Mouse (Mus musculus) CH12.LX (cell line): ENCODE results near the gene Map2. TPM values are rescaled to one million over a fixed set of nuclear protein-coding genes. Genes with fewer than 3 reads are reported as not detected.

Experiments used
- DNase-seq: peaks from one replicate; pipeline ENCODE4 v3.0.0-alpha.2; 2013; ENCODE audit errors: extremely low read depth
- H3K27ac ChIP-seq: 2 replicates; pipeline ENCODE4 v1.5.1; 2012; ENCODE audit warnings: low read depth, mild to moderate bottlenecking, control low read depth, moderate library complexity; ENCODE audit not compliant: insufficient read depth
- H3K27me3 ChIP-seq: replicated peaks from 2 replicates; pipeline ENCODE3; 2012; ENCODE audit warnings: inconsistent platforms
- H3K36me3 ChIP-seq, 2 experiments: replicated peaks in 1 of 2; 2 replicates each; pipeline versions ENCODE3 to v1.6.1; 2012; ENCODE audit warnings: inconsistent platforms in 1 of 2, low read length in 1 of 2, mild to moderate bottlenecking in 1 of 2, mixed read lengths in 1 of 2, moderate library complexity in 1 of 2; ENCODE audit not compliant: control insufficient read depth in 1 of 2, insufficient read depth in 1 of 2
- H3K4me1 ChIP-seq, 2 experiments: 2 replicates each; pipeline ENCODE4 v1.6.1; 2012; ENCODE audit warnings: inconsistent platforms in 1 of 2, moderate library complexity in 1 of 2; ENCODE audit not compliant: insufficient read depth in 2 of 2, control insufficient read depth in 1 of 2
- H3K4me2 ChIP-seq: 2 replicates; pipeline ENCODE4 v1.6.1; 2012; ENCODE audit warnings: low read depth, mild to moderate bottlenecking, control low read depth; ENCODE audit not compliant: poor library complexity, insufficient read depth, severe bottlenecking
- H3K4me3 ChIP-seq, 3 experiments: fragments of 150-350 bp in 1 of 3; sonication (generic) in 1 of 3; replicated peaks in 1 of 3; 2 replicates each; pipeline versions ENCODE3 to v1.5.1; 2011 to 2012; ENCODE audit warnings: low read depth in 2 of 3, low read length in 2 of 3, mild to moderate bottlenecking in 2 of 3, moderate library complexity in 2 of 3, control low read depth in 1 of 3, improper control_type of control experiment in 1 of 3, inconsistent platforms in 1 of 3, mixed read lengths in 1 of 3; ENCODE audit not compliant: poor library complexity in 1 of 3
- H3K79me2 ChIP-seq: replicated peaks from 2 replicates; pipeline ENCODE4 v1.6.1; 2012; ENCODE audit warnings: mild to moderate bottlenecking, moderate library complexity; ENCODE audit not compliant: control insufficient read depth, poor library complexity, insufficient read depth, severe bottlenecking; ENCODE audit errors: extremely low read depth
- H3K9ac ChIP-seq: 2 replicates; pipeline ENCODE4 v1.6.1; 2012; ENCODE audit warnings: low read depth, mild to moderate bottlenecking, control low read depth, moderate library complexity; ENCODE audit not compliant: insufficient read depth
- H3K9me3 ChIP-seq: replicated peaks from 2 replicates; pipeline ENCODE3; 2012; ENCODE audit warnings: low read length, inconsistent platforms, mixed read lengths
- BHLHE40 ChIP-seq: IDR thresholded peaks from 2 replicates; pipeline ENCODE4 v1.6.1; 2011; ENCODE audit warnings: mild to moderate bottlenecking, low read depth, low read length, improper control_type of control experiment
- CHD1 ChIP-seq: IDR thresholded peaks from 2 replicates; pipeline ENCODE4 v1.6.1; 2012; ENCODE audit warnings: low read depth, low read length, improper control_type of control experiment, inconsistent platforms
- CTCF ChIP-seq, 2 experiments: IDR thresholded peaks in 1 of 2; conservative IDR thresholded peaks in 1 of 2; 2 replicates each; pipeline ENCODE4 v1.5.1; 2011 to 2012; ENCODE audit warnings: low read depth in 2 of 2, low read length in 2 of 2, improper control_type of control experiment in 1 of 2, inconsistent platforms in 1 of 2, mild to moderate bottlenecking in 1 of 2, moderate library complexity in 1 of 2
- E2F4 ChIP-seq: IDR thresholded peaks from 2 replicates; pipeline ENCODE4 v1.6.1; 2011; ENCODE audit warnings: low read depth, low read length, improper control_type of control experiment; ENCODE audit not compliant: insufficient replicate concordance
- GABPA ChIP-seq: IDR thresholded peaks from 2 replicates; pipeline ENCODE4 v1.6.1; 2012; ENCODE audit warnings: low read depth, low read length, improper control_type of control experiment, inconsistent platforms; ENCODE audit not compliant: insufficient replicate concordance
- HCFC1 ChIP-seq: IDR thresholded peaks from 2 replicates; pipeline ENCODE4 v1.6.1; 2012; ENCODE audit warnings: low read depth, mild to moderate bottlenecking, inconsistent platforms, low read length, improper control_type of control experiment
- JUN ChIP-seq: IDR thresholded peaks from 2 replicates; pipeline ENCODE4 v1.6.1; 2011; ENCODE audit warnings: low read depth, mild to moderate bottlenecking, low read length, improper control_type of control experiment, moderate library complexity; ENCODE audit not compliant: insufficient read depth
- JUND ChIP-seq: conservative IDR thresholded peaks from 2 replicates; pipeline ENCODE4 v1.6.1; 2011; ENCODE audit warnings: low read depth, low read length, improper control_type of control experiment
- MAFK ChIP-seq: IDR thresholded peaks from 2 replicates; pipeline ENCODE4 v1.6.1; 2011; ENCODE audit warnings: low read length, improper control_type of control experiment; ENCODE audit not compliant: insufficient replicate concordance
- NRF1 ChIP-seq: IDR thresholded peaks from 2 replicates; pipeline ENCODE4 v1.6.1; 2014; ENCODE audit warnings: low read depth, mild to moderate bottlenecking, inconsistent platforms, low read length, improper control_type of control experiment, moderate library complexity
- RCOR1 ChIP-seq: conservative IDR thresholded peaks from 2 replicates; pipeline ENCODE4 v1.6.1; 2012; ENCODE audit warnings: low read depth, mild to moderate bottlenecking, inconsistent platforms, low read length, improper control_type of control experiment
- SMC3 ChIP-seq: IDR thresholded peaks from 2 replicates; pipeline ENCODE4 v1.6.1; 2011; ENCODE audit warnings: low read depth, low read length, improper control_type of control experiment
- USF2 ChIP-seq: conservative IDR thresholded peaks from 2 replicates; pipeline ENCODE4 v1.6.1; 2011; ENCODE audit warnings: low read depth, low read length, improper control_type of control experiment
- ZC3H11A ChIP-seq: IDR thresholded peaks from 2 replicates; pipeline ENCODE4 v1.6.1; 2012; ENCODE audit warnings: low read depth, mild to moderate bottlenecking, inconsistent platforms, low read length, improper control_type of control experiment
- ZMIZ1 ChIP-seq: IDR thresholded peaks from 2 replicates; pipeline ENCODE4 v1.6.1; 2012; ENCODE audit warnings: low read depth, mild to moderate bottlenecking, inconsistent platforms, low read length, improper control_type of control experiment
- dilution Hi-C: fragments of 300-500 bp; cut with MboI; formaldehyde crosslinking; loops from 2 replicates; pipeline ENCODE4 v1.14.3; 2020; ENCODE audit warnings: low sequenced_read_pairs; ENCODE audit not compliant: extremely low pct_unique_long_range_greater_than_20kb, extremely low pct_ligation_motif_present
- in situ Hi-C: fragments of 300-500 bp; cut with MboI; formaldehyde crosslinking; loops from 3 replicates; pipeline ENCODE4 v1.14.3; 2019; ENCODE audit warnings: low sequenced_read_pairs, low pct_ligation_motif_present, low pct_unique_long_range_greater_than_20kb, mixed read lengths
- polyA plus RNA-seq: library from polyadenylated mRNA; unstranded; fragments of >175 nt; gene quantifications from 2 replicates; pipeline ENCODE4 v1.2.1, GENCODE M21; 2012; ENCODE audit warnings: low read depth; ENCODE audit not compliant: insufficient read length
- total RNA-seq, 2 experiments: library from RNA; depleted of rRNA; stranded (reverse); fragments of 300-350 nt in 1 of 2; fragments of >200 nt in 1 of 2; gene quantifications; 2 replicates each; pipeline ENCODE4 v1.2.3; 2012 to 2014

Map2 gene
- total and polyA plus RNA-seq, 3 experiments, result 1.5 to 6.5 (median 5.9) TPM

DNA sequence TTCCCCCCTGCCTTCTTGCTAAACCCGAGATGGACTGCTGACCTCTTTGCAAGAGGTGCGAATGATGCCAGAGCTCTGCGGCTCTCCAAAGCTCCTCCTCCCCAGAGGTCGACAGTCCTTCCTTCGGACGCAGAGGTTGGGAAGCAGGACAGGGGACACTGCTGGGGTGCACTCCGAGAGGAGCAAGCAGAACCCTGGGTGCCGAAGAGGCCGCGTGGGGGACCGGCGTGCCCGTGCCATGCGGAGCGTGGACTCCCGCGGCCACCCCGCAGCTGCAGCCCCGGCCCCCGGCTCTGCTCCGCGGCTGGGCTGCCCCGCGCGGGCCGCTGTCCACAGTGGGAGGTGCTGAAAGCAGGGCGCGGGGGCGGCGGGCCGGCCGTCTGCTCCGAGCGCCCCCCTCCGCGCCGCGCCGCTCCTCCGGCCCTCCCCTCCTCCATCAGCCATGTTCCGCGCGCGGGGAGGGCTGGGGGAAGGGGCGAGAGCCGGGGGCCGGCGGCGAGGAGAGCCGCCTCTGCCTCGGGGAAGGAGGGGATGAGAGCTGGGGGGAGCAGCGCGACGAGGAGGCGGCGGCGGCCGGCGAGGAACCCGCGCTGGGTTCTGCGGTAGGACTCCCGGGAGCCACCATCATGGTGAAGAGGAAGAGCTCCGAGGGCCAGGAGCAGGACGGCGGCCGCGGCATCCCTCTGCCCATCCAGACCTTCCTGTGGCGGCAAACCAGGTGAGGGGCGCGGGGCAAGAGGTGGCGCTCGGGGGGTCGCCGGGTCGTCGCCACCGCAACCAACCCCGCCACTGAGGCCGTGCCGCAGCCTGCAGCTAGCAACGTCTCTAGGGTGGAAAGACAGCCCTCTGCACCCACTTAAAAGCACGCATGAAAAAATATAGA is 293.0 kb downstream of the Map2 start, which contains the start of gene Unc80:
Gene Unc80, plus strand, starts transcription at position 547 of the 883 bp plus-strand sequence.
- in situ Hi-C loops (no loop called here), dilution Hi-C loops (no loop called here)
- no peak within 1 kb of the TSS for H3K9ac ChIP-seq
- H3K79me2 ChIP-seq, result no peaks in the 10 kb centered on the region
- H3K4me2 ChIP-seq, result no peak within 1 kb of the TSS
- H3K4me3 ChIP-seq, result no peak within 1 kb of the TSS
- TF ChIP-seq RCOR1 (no peak), JUND (no peak), MAFK (no peak), ZMIZ1 (no peak), JUN (no peak)
- no peaks in the 10 kb centered on the region for H3K4me1 ChIP-seq
- H3K9me3 ChIP-seq, result peaks cover 5% of the 10 kb centered on the region
- H3K27ac ChIP-seq, result no peak within 1 kb of the TSS
- no peaks in the 10 kb centered on the region for H3K27me3 ChIP-seq
- DNase-seq, result no peak
- no peaks in the 10 kb centered on the region for H3K36me3 ChIP-seq

DNA sequence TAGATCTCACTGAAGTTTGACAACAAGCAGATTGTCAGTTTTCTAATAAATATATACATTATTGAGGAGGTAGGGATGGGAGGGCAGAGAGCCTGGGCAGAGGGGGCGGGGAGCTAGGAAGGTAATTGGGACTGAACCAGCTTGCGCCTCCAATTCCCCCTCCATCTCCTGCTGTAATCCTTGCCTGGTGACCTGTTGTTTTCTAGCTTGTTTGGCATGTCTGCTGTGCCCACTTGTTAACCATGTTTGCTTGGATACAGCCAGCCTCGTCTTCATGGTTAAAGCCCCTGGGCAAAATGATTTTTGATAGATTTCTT is 293.6 kb downstream of the Map2 start:
- Histone ChIP-seq H3K36me3 (no peaks in the 10 kb centered on the region), H3K4me3 (no peak overlapping the region), H3K27ac (no peak overlapping the region), H3K9ac (no peak overlapping the region), H3K27me3 (no peaks in the 10 kb centered on the region), H3K4me2 (no peak overlapping the region), H3K79me2 (no peaks in the 10 kb centered on the region), H3K4me1 (no peaks in the 10 kb centered on the region), H3K9me3 (peaks cover 5% of the 10 kb centered on the region)
- in situ Hi-C loops, result no loop called here
- dilution Hi-C loops, result no loop called here
- TF ChIP-seq E2F4 (no peak), USF2 (no peak), CHD1 (no peak), SMC3 (no peak), BHLHE40 (no peak), ZC3H11A (no peak), NRF1 (no peak), GABPA (no peak), CTCF (conservative IDR thresholded peaks at IDR 0.05 in 1 of 2, IDR thresholded peaks at IDR 0.05 in 1 of 2; ENCODE audit: low read depth in 2 of 2, low read length in 2 of 2) (no peak), HCFC1 (no peak)
- DNase-seq, result no peak
